Mouse (Mus musculus): ENCODE data around the gene Slamf9. TPM values are rescaled to one million over a fixed set of nuclear protein-coding genes. Genes with fewer than 3 reads are reported as not detected.

Gene Slamf9
- polyA plus RNA-seq (2012; fragmentation: generic; extraction: Trizol) = not detected

GRCm38 (mm10) chr1:172475054-172475741, at the start of gene Slamf9:
Gene Slamf9, plus strand, starts transcription at chr1:172475358.

GRCm38 (mm10) chr1:172481540-172482280, 6.6 kb downstream of the Slamf9 start, which contains the start of gene Igsf9:
Gene Igsf9, plus strand, starts transcription at chr1:172481788.

GRCm38 (mm10) chr1:172499765-172500441, 24.7 kb downstream of the Slamf9 start, which contains the start of gene Tagln2:
Gene Tagln2, plus strand, starts transcription at chr1:172500047.

GRCm38 (mm10) chr1:172520576-172521440, 45.6 kb downstream of the Slamf9 start, which contains the start of gene Cfap45:
Gene Cfap45, plus strand, starts transcription at chr1:172520801.

Other genes starting within 250 kb of the Slamf9 start
- not detected for gene Atp1a4, start 216.9 kb upstream of the Slamf9 start, polyA plus RNA-seq (2012; fragmentation: generic; extraction: Trizol)
- gene Igsf8, start 213.7 kb upstream of the Slamf9 start, polyA plus RNA-seq (2012; fragmentation: generic; extraction: Trizol) = 10 to 100 TPM; 24.5 to 59.9 TPM
- under 1 TPM in 1 of 2 experiments, not detected in 1; 0.02 TPM for gene Atp1a2, start 177.3 kb upstream of the Slamf9 start, polyA plus RNA-seq (2012; fragmentation: generic; extraction: Trizol)
- under 1 TPM; under 0.01 to 0.19 TPM for gene Kcnj9, start 146.0 kb upstream of the Slamf9 start, polyA plus RNA-seq (2012; fragmentation: generic; extraction: Trizol)
- under 1 TPM in 1 of 2 experiments, not detected in 1; 0.01 TPM for gene Kcnj10, start 134.1 kb upstream of the Slamf9 start, polyA plus RNA-seq (2012; fragmentation: generic; extraction: Trizol)
- 1 to 10 TPM in 1 of 2 experiments, under 1 TPM in 1; 0.43 to 1.8 TPM for gene Pigm, start 98.8 kb upstream of the Slamf9 start, polyA plus RNA-seq (2012; fragmentation: generic; extraction: Trizol)
- 1 to 10 TPM in 1 of 2 experiments, under 1 TPM in 1; 0.41 to 3.1 TPM for gene Igsf9, start 6.4 kb downstream of the Slamf9 start, polyA plus RNA-seq (2012; fragmentation: generic; extraction: Trizol)
- gene Tagln2, start 24.7 kb downstream of the Slamf9 start, polyA plus RNA-seq (2012; fragmentation: generic; extraction: Trizol) = 100 to 1,000 TPM; 218 to 523 TPM
- gene Cfap45, start 45.4 kb downstream of the Slamf9 start, polyA plus RNA-seq (2012; fragmentation: generic; extraction: Trizol) = under 1 TPM in 1 of 2 experiments, not detected in 1; 0.01 TPM
- gene Vsig8, start 80.6 kb downstream of the Slamf9 start, polyA plus RNA-seq (2012; fragmentation: generic; extraction: Trizol) = under 1 TPM in 1 of 2 experiments, not detected in 1; 0.09 TPM
- under 1 TPM in 1 of 2 experiments, not detected in 1; 0.18 TPM for gene Slamf8, start 115.2 kb downstream of the Slamf9 start, polyA plus RNA-seq (2012; fragmentation: generic; extraction: Trizol)
- not detected for gene Fcrl6, start 127.2 kb downstream of the Slamf9 start, polyA plus RNA-seq (2012; fragmentation: generic; extraction: Trizol)
- 1 to 10 TPM; 2.5 to 5.6 TPM for gene Dusp23, start 157.6 kb downstream of the Slamf9 start, polyA plus RNA-seq (2012; fragmentation: generic; extraction: Trizol)
- gene Crp, start 222.7 kb downstream of the Slamf9 start, polyA plus RNA-seq (2012; fragmentation: generic; extraction: Trizol) = not detected